Mouse (Mus musculus): Measurements from ENCODE around the gene Cfap126. TPM values are rescaled to one million over a fixed set of nuclear protein-coding genes. Genes with fewer than 3 reads are reported as not detected.

Cfap126 gene
- polyA plus RNA-seq, 1 experiment from 2014 or later: 10.3 TPM

- Histone ChIP-seq H3K9ac (replicated peaks) (no peak overlapping the region), H3K27me3 (no peaks in the 10 kb centered on the region), H3K36me3 (no peaks in the 10 kb centered on the region), H3K27ac (replicated peaks) (no peak overlapping the region), H3K9me3 (no peaks in the 10 kb centered on the region), H3K4me3 (no peak overlapping the region), H3K4me2 (replicated peaks) (no peak overlapping the region), H3K4me1 (no peaks in the 10 kb centered on the region)
- 98% methylated on average over 8 of the region's 8 CpGs for WGBS
- no peak for ATAC-seq (replicated peaks)
Measured at GRCm38 (mm10) chr1:171172779-171173178, 59.1 kb downstream of the Cfap126 start.

Small RNAs within 50 kb of the gene (microRNA-seq; reads per million reads assigned to microRNA genes)
- gene Gm27552: not detected
- gene Gm27844: not detected
- 0.88 reads per million for gene Mir6546

Other genes starting within 250 kb of the Cfap126 start
- 7.6 and 7.7 TPM in 2 replicates for gene Atf6, start 246.1 kb upstream of the Cfap126 start, polyA plus RNA-seq (2015; fragmentation: Nextera tagmentation; extraction: Ambion mirVana)
- gene Gm26620, start 228.9 kb upstream of the Cfap126 start, polyA plus RNA-seq (2015; fragmentation: Nextera tagmentation; extraction: Ambion mirVana): 0.22 and 0.40 TPM in 2 replicates
- 36.4 and 36.8 TPM in 2 replicates for gene Dusp12, start 228.4 kb upstream of the Cfap126 start, polyA plus RNA-seq (2015; fragmentation: Nextera tagmentation; extraction: Ambion mirVana)
- 0.22 and 0.28 TPM in 2 replicates for gene Fcrlb, start 201.0 kb upstream of the Cfap126 start, polyA plus RNA-seq (2015; fragmentation: Nextera tagmentation; extraction: Ambion mirVana)
- gene Fcrla, start 186.3 kb upstream of the Cfap126 start, polyA plus RNA-seq (2015; fragmentation: Nextera tagmentation; extraction: Ambion mirVana): not detected in 2 replicates
- gene Fcgr2b, start 137.4 kb upstream of the Cfap126 start, polyA plus RNA-seq (2015; fragmentation: Nextera tagmentation; extraction: Ambion mirVana): 1.0 and 1.1 TPM in 2 replicates
- 0.34 and 0.36 TPM in 2 replicates for gene Fcgr4, start 95.0 kb upstream of the Cfap126 start, polyA plus RNA-seq (2015; fragmentation: Nextera tagmentation; extraction: Ambion mirVana)
- 8.7 and 8.8 TPM in 2 replicates for gene Fcgr3, start 49.0 kb upstream of the Cfap126 start, polyA plus RNA-seq (2015; fragmentation: Nextera tagmentation; extraction: Ambion mirVana)
- 211 and 213 TPM in 2 replicates for gene Sdhc, start 36.7 kb downstream of the Cfap126 start, polyA plus RNA-seq (2015; fragmentation: Nextera tagmentation; extraction: Ambion mirVana)
- 0.23 TPM in 1 of 2 replicates, not detected in the other for gene Mpz, start 36.8 kb downstream of the Cfap126 start, polyA plus RNA-seq (2015; fragmentation: Nextera tagmentation; extraction: Ambion mirVana)
- 7.1 and 9.8 TPM in 2 replicates for gene Pcp4l1, start 82.3 kb downstream of the Cfap126 start, polyA plus RNA-seq (2015; fragmentation: Nextera tagmentation; extraction: Ambion mirVana)
- 0.22 and 0.38 TPM in 2 replicates for gene Nr1i3, start 100.1 kb downstream of the Cfap126 start, polyA plus RNA-seq (2015; fragmentation: Nextera tagmentation; extraction: Ambion mirVana)
- gene Tomm40l, start 108.6 kb downstream of the Cfap126 start, polyA plus RNA-seq (2015; fragmentation: Nextera tagmentation; extraction: Ambion mirVana): 42.0 and 46.6 TPM in 2 replicates
- 1.8 and 4.2 TPM in 2 replicates for gene Apoa2, start 111.1 kb downstream of the Cfap126 start, polyA plus RNA-seq (2015; fragmentation: Nextera tagmentation; extraction: Ambion mirVana)
- 19.6 and 22.0 TPM in 2 replicates for gene Fcer1g, start 120.4 kb downstream of the Cfap126 start, polyA plus RNA-seq (2015; fragmentation: Nextera tagmentation; extraction: Ambion mirVana)
- 8.1 and 8.3 TPM in 2 replicates for gene Adamts4, start 136.5 kb downstream of the Cfap126 start, polyA plus RNA-seq (2015; fragmentation: Nextera tagmentation; extraction: Ambion mirVana)
- 215 and 221 TPM in 2 replicates for gene Ndufs2, start 137.5 kb downstream of the Cfap126 start, polyA plus RNA-seq (2015; fragmentation: Nextera tagmentation; extraction: Ambion mirVana)
- 107 and 111 TPM in 2 replicates for gene B4galt3, start 156.4 kb downstream of the Cfap126 start, polyA plus RNA-seq (2015; fragmentation: Nextera tagmentation; extraction: Ambion mirVana)
- 46.5 and 53.1 TPM in 2 replicates for gene Ppox, start 167.3 kb downstream of the Cfap126 start, polyA plus RNA-seq (2015; fragmentation: Nextera tagmentation; extraction: Ambion mirVana)
- 132 and 135 TPM in 2 replicates for gene Usp21, start 174.1 kb downstream of the Cfap126 start, polyA plus RNA-seq (2015; fragmentation: Nextera tagmentation; extraction: Ambion mirVana)
- gene Ufc1, start 181.1 kb downstream of the Cfap126 start, polyA plus RNA-seq (2015; fragmentation: Nextera tagmentation; extraction: Ambion mirVana): 105 and 110 TPM in 2 replicates
- gene Dedd, start 215.2 kb downstream of the Cfap126 start, polyA plus RNA-seq (2015; fragmentation: Nextera tagmentation; extraction: Ambion mirVana): 56.6 and 57.3 TPM in 2 replicates
- 57.8 and 62.0 TPM in 2 replicates for gene Nit1, start 231.7 kb downstream of the Cfap126 start, polyA plus RNA-seq (2015; fragmentation: Nextera tagmentation; extraction: Ambion mirVana)
- 146 and 149 TPM in 2 replicates for gene Pfdn2, start 231.8 kb downstream of the Cfap126 start, polyA plus RNA-seq (2015; fragmentation: Nextera tagmentation; extraction: Ambion mirVana)
- gene Klhdc9, start 246.9 kb downstream of the Cfap126 start, polyA plus RNA-seq (2015; fragmentation: Nextera tagmentation; extraction: Ambion mirVana): 3.8 and 4.0 TPM in 2 replicates

All from forebrain, embryonic 15.5 days (tissue).